Mouse (Mus musculus) midbrain, embryonic 14.5 days (tissue): ENCODE measurements at regions not wholly inside any gene's neighbourhood (a gene's known extent, or its start where the extent isn't known, plus 50 kb on each side); places are given as distances from the start of the nearest gene placed in this dataset.

ENCODE experiments used
- ATAC-seq: fragments of 200-750 bp; cut with Nextera tagmentation; 2 replicates; pipeline ENCODE4 v1.8.0; 2017; ENCODE audit warnings: moderate number of reproducible peaks, moderate library complexity; ENCODE audit not compliant: low FRiP score, low TSS enrichment
- DNase-seq: peaks from one replicate; pipeline ENCODE4 v3.0.0-alpha.2; 2015
- H3K27ac ChIP-seq: fragments of 300-500 bp; sonication (generic); replicated peaks from 2 replicates; pipeline ENCODE4 v1.5.1; 2014; ENCODE audit warnings: mild to moderate bottlenecking, low read depth, low read length, moderate library complexity
- H3K27me3 ChIP-seq: fragments of 300-500 bp; sonication (generic); 2 replicates; pipeline ENCODE4 v1.6.1; 2014; ENCODE audit warnings: low read length, control low read depth, mixed read lengths; ENCODE audit not compliant: control insufficient read depth, insufficient read depth
- H3K36me3 ChIP-seq: fragments of 300-500 bp; sonication (generic); 2 replicates; pipeline ENCODE4 v1.6.1; 2014; ENCODE audit warnings: low read length, control low read depth; ENCODE audit not compliant: control insufficient read depth, insufficient read depth
- H3K4me1 ChIP-seq: fragments of 300-500 bp; sonication (generic); 2 replicates; pipeline ENCODE4 v1.6.1; 2014; ENCODE audit warnings: mild to moderate bottlenecking, antibody characterized with exemption, low read length, control low read depth; ENCODE audit not compliant: control insufficient read depth, insufficient read depth
- H3K4me2 ChIP-seq: fragments of 300-500 bp; sonication (generic); 2 replicates; pipeline ENCODE4 v1.6.1; 2014; ENCODE audit warnings: mild to moderate bottlenecking, low read length, moderate library complexity
- H3K4me3 ChIP-seq: fragments of 300-500 bp; sonication (generic); replicated peaks from 2 replicates; pipeline ENCODE4 v1.5.1; 2014; ENCODE audit warnings: low read depth, low read length
- H3K9ac ChIP-seq: fragments of 300-500 bp; sonication (generic); replicated peaks from 2 replicates; pipeline ENCODE4 v1.6.1; 2014; ENCODE audit warnings: mild to moderate bottlenecking, low read length, moderate library complexity
- H3K9me3 ChIP-seq: fragments of 300-500 bp; sonication (generic); 2 replicates; pipeline ENCODE4 v1.6.1; 2016; ENCODE audit warnings: low read length, control low read depth, mixed read lengths; ENCODE audit not compliant: control insufficient read depth
- WGBS: fragments of 180-500 bp; shearing (Covaris S2); extraction: QIAGEN DNeasy Blood & Tissue Kit; methylation state at CpG from one replicate; pipeline ENCODE4 v1.1.7; 2014; 5-methylcytosine and 5-hydroxymethylcytosine counted together

GRCm38 (mm10) chr6:100146360-100146935, 140.8 kb downstream of the Rybp start:
- no peak overlapping the region for H3K4me3 ChIP-seq
- WGBS = 32% methylated on average over 5 of the region's 5 CpGs
- no peaks in the 10 kb centered on the region for H3K36me3 ChIP-seq
- 0 out of 2 replicates have a peak, but pooled peaks have one; percentile 44 for ATAC-seq
- H3K9ac ChIP-seq = no peak overlapping the region
- H3K4me2 ChIP-seq = no peak overlapping the region
- no peak for DNase-seq
- H3K27ac ChIP-seq = no peak overlapping the region
- peaks cover 19% of the 10 kb centered on the region for H3K4me1 ChIP-seq
- H3K27me3 ChIP-seq = peaks cover 3% of the 10 kb centered on the region; the same call in 1 of the 2 replicates
- no peaks in the 10 kb centered on the region for H3K9me3 ChIP-seq

- no peak for ATAC-seq
- Histone ChIP-seq H3K4me1 (peaks cover 19% of the 10 kb centered on the region), H3K4me2 (no peak overlapping the region), H3K9me3 (no peaks in the 10 kb centered on the region), H3K9ac (no peak overlapping the region), H3K27ac (no peak overlapping the region), H3K36me3 (no peaks in the 10 kb centered on the region), H3K4me3 (no peak overlapping the region), H3K27me3 (peaks cover 3% of the 10 kb centered on the region; the same call in 1 of the 2 replicates)
- DNase-seq = no peak
- WGBS = 72% methylated on average over 2 of the region's 2 CpGs
Observed at GRCm38 (mm10) chr6:100145869-100146268, 141.4 kb downstream of the Rybp start.

- no peak for ATAC-seq
- DNase-seq = no peak
Observed at GRCm38 (mm10) chr6:100144544-100145287, 142.6 kb downstream of the Rybp start.

DNA sequence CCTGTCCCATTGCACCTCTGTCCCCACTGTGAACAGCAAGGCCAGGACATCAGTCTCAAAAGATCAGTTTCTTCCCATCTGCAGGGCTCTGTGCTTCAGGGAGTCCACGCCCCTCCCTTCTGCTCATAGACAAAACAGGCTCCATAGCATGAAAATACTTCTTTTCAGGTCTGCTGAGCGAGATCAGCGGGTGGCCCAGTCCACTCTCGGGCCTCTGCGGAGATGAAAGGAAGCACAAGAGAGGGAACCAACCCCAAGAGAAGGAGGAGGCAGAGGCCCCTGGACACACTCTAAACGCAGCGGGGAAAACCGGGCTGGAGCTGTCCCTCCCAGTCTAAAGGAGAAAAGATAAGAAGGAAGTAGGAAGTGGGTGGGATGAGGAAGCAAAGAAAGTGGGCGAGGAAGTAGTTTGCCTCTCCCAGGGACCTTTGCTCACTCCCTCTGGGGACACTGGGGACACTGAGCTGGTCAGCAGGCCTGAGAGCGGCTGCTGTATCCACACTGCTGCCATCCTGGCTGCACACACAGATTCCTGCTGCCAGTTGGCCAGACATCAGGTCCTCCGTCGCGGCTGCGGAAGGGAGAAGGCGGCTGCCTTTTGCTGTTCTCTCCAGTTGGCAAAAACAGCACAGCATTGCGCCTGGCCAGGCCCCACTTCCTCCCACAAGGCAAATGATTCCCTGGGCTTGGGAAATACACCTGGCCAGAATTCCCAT, 143.5 kb downstream of the Rybp start:
- Histone ChIP-seq H3K4me3 (no peak overlapping the region), H3K27ac (peak overlapping the region; percentile 3; the same call in 1 of the 2 replicates)
- WGBS = 2% methylated on average over 16 of the region's 16 CpGs

More at GRCm38 (mm10) chr6:100144544-100145287, 142.6 kb downstream of the Rybp start:
- no peak overlapping the region for H3K9ac ChIP-seq
- no peaks in the 10 kb centered on the region for H3K9me3 ChIP-seq
- H3K4me2 ChIP-seq = no peak overlapping the region
- 53% methylated on average over 4 of the region's 4 CpGs for WGBS
- H3K36me3 ChIP-seq = no peaks in the 10 kb centered on the region
- H3K4me3 ChIP-seq = no peak overlapping the region
- peaks cover 26% of the 10 kb centered on the region for H3K4me1 ChIP-seq
- no peak overlapping the region for H3K27ac ChIP-seq
- H3K27me3 ChIP-seq = peaks cover 3% of the 10 kb centered on the region; the same call in 1 of the 2 replicates

GRCm38 (mm10) chr6:100141225-100141624, 146.1 kb downstream of the Rybp start:
- Histone ChIP-seq H3K9me3 (no peaks in the 10 kb centered on the region), H3K4me1 (peaks cover 24% of the 10 kb centered on the region), H3K27ac (no peak overlapping the region), H3K4me3 (no peak overlapping the region), H3K4me2 (no peak overlapping the region), H3K27me3 (no peaks in the 10 kb centered on the region), H3K9ac (no peak overlapping the region), H3K36me3 (no peaks in the 10 kb centered on the region)
- DNase-seq = no peak
- 80% methylated on average over 5 of the region's 5 CpGs for WGBS
- no peak for ATAC-seq

More for the DNA sequence above, 143.5 kb downstream of the Rybp start:
- Histone ChIP-seq H3K27me3 (no peaks in the 10 kb centered on the region; the same call in 1 of the 2 replicates), H3K9me3 (no peaks in the 10 kb centered on the region), H3K36me3 (no peaks in the 10 kb centered on the region), H3K4me1 (peaks cover 27% of the 10 kb centered on the region), H3K9ac (no peak overlapping the region), H3K4me2 (peak overlapping the region; percentile 30)
- ATAC-seq (peak; percentile 18; the same call in 1 of the 2 replicates), DNase-seq (peak; percentile 73)

DNA sequence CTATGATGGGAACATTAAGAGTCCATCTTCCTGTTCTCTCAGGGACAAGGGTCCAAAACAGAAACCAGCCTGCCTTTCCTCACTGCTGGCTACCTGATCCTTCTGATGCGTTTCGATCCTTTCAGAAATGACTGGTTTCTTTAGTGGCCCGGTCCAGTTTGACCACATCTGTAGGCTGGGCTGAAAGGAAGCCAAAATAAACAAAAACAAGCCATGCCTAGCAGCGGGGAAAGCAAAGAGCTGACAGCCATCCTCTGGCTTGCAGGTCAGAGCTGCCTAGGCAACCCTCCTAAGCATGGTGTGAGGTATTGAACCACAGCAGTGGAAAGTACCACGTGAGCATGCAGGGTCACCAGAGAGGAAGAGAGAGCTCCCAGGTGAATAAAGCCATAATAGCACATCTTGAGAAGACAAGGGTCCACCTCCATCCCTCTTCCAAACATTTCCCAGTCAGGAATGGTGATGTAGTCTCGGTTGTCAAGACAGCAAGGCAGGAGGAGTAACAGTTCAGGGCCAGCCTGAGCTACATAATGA, 146.6 kb downstream of the Rybp start:
- H3K4me1 ChIP-seq = peaks cover 24% of the 10 kb centered on the region
- H3K4me2 ChIP-seq = no peak overlapping the region
- no peak for DNase-seq
- H3K27me3 ChIP-seq = no peaks in the 10 kb centered on the region; the same call in 1 of the 2 replicates
- H3K9me3 ChIP-seq = no peaks in the 10 kb centered on the region
- no peak overlapping the region for H3K27ac ChIP-seq
- H3K36me3 ChIP-seq = no peaks in the 10 kb centered on the region
- WGBS = 52% methylated on average over 6 of the region's 6 CpGs
- H3K9ac ChIP-seq = no peak overlapping the region
- no peak for ATAC-seq
- H3K4me3 ChIP-seq = no peak overlapping the region

DNA sequence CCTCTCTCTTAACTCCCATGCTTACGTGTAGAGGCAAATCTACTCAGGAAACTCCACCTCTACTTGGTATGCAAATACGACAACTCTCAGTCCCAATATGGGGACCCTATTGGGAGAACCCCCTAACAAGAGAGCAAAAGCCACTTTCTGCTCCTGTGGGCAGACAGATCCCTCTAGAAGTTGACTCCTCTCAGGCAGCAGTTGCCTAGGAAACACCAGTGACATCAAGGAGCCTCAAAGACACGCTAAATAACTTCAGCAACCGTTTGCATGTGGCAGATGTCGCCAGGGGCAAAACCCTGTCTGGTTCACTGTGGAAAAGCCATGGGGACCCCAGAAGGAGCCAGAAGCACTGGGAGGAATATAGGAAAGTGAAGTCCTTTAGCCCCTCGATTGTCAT, 147.5 kb downstream of the Rybp start:
- ATAC-seq (no peak), DNase-seq (peak; percentile 69)
- Histone ChIP-seq H3K27me3 (no peaks in the 10 kb centered on the region; the same call in 1 of the 2 replicates), H3K9ac (no peak overlapping the region), H3K27ac (no peak overlapping the region), H3K9me3 (no peaks in the 10 kb centered on the region), H3K36me3 (no peaks in the 10 kb centered on the region), H3K4me2 (no peak overlapping the region), H3K4me1 (peaks cover 24% of the 10 kb centered on the region), H3K4me3 (no peak overlapping the region)
- WGBS = 30% methylated on average over 6 of the region's 6 CpGs

DNA sequence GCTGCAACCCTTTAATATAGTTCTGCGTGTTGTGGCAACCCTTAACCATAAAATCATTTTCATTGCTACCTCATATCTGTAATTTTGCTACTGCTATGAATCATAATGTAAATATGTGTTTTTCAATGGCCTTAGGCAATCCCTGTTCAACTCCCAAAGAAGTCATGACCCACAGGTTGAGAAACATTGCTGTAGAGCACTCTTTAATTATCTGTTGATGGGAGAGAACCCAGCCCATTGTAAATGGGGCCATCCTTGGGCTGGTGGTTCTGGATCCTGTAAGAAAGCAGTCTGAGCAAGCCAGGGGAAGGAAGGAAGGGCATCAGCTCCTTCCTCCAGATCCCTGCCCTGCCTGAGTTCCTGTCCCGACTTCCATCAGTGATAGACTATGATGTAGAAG, 148.6 kb downstream of the Rybp start:
- no peak for ATAC-seq
- Histone ChIP-seq H3K36me3 (no peaks in the 10 kb centered on the region), H3K27me3 (no peaks in the 10 kb centered on the region; the same call in 1 of the 2 replicates), H3K9me3 (no peaks in the 10 kb centered on the region), H3K4me3 (no peak overlapping the region), H3K4me2 (no peak overlapping the region), H3K27ac (no peak overlapping the region), H3K9ac (no peak overlapping the region), H3K4me1 (peaks cover 15% of the 10 kb centered on the region)
- 97% methylated on average over 2 of the region's 2 CpGs for WGBS
- no peak for DNase-seq
